Comparison of ENCODE assay signal across 30 mouse cellular contexts in the genomic region with DNA sequence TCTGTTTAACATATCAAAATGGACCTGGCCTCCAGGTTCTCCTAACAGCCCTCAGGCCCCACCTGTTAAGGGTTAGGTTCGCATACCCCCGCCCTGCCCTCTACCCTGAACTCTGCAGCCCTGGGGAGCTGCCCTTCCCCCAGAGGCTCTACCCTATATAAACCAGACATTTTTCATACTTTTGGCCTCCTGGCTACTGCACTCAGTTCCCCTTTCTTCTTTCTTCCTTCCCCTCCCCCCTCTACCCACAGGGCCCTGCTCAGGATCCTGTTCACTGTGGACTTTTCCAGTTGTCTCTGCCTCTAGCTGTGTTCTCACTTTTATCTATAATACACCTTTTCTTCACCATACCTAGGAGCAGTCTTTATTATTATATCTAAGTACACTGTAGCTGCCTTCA.
DNase-seq lines count a peak whose midpoint lies in the region; ATAC-seq and TF ChIP-seq lines count a peak whose summit lies in the region.
"Had no signal": no experiment of that assay in that cellular context is flagged by ENCODE, and none has a peak within 500 bp of the region (broad histone marks: within the 10 kb centered on the region; RNA-seq: fewer than 3 reads in every experiment).

No protein-coding gene starts in this region.

- peak; percentile 13 to 29 for DNase-seq in spleen, postnatal 36 days (ENCODE audit: low spot score in 2 of 2)
- DNase-seq in spleen, postnatal 10 days (ENCODE audit: low spot score in 2 of 2): no peak
- DNase-seq in R1 (ENCODE audit: low read depth, low spot score): peak; percentile 7
- DNase-seq in liver, postnatal 0 days: no peak
- no peak for DNase-seq in hindbrain, embryonic 14.5 days (ENCODE audit: low spot score)
- DNase-seq: adrenal gland, adult 8-10 months; cerebellum, adult 11-12 months; cerebellum, postnatal 14 days; embryo, embryonic 11 days; heart, adult 18-20 months; heart, postnatal 14 days; kidney, adult 18-20 months; lung, adult 18-20 months; lung, postnatal 10 days; right cerebral cortex, postnatal 14 days; thymus, postnatal 36 days had no signal

- no peaks in the 10 kb centered on the region for H3K4me1 ChIP-seq in liver, postnatal 0 days (ENCODE audit: insufficient read depth)
- H3K4me1 ChIP-seq in midbrain, embryonic 16.5 days (ENCODE audit: control insufficient read depth, insufficient read depth, low read length): no peaks in the 10 kb centered on the region
- H3K4me1 ChIP-seq in hindbrain, embryonic 14.5 days (replicated peaks; ENCODE audit: control insufficient read depth, insufficient read depth, low read length): no peaks in the 10 kb centered on the region
- H3K4me1 ChIP-seq: forebrain, embryonic 15.5 days; hindbrain, embryonic 13.5 days; midbrain, embryonic 12.5 days; stomach, embryonic 15.5 days had no signal

- no peak for TF ChIP-seq EP300 in liver, postnatal 0 days (IDR thresholded peaks at IDR 0.05; ENCODE audit: low read depth)

- H3K4me2 ChIP-seq in liver, postnatal 0 days (ENCODE audit: low read depth, low read length): no peak overlapping the region
- H3K4me2 ChIP-seq in midbrain, embryonic 16.5 days (ENCODE audit: low read length): no peak overlapping the region
- no peak overlapping the region for H3K4me2 ChIP-seq in hindbrain, embryonic 14.5 days (replicated peaks)
- H3K4me2 ChIP-seq: embryonic facial prominence, embryonic 15.5 days; forebrain, embryonic 15.5 days; heart, embryonic 12.5 days; hindbrain, embryonic 13.5 days; limb, embryonic 12.5 days; liver, embryonic 11.5 days; midbrain, embryonic 12.5 days; stomach, embryonic 15.5 days had no signal

- H3K27ac ChIP-seq in liver, postnatal 0 days (ENCODE audit: low read depth): no peak overlapping the region
- H3K27ac ChIP-seq in midbrain, embryonic 16.5 days (ENCODE audit: low read length): no peak overlapping the region
- no peak overlapping the region for H3K27ac ChIP-seq in hindbrain, embryonic 14.5 days
- H3K27ac ChIP-seq: embryonic facial prominence, embryonic 15.5 days; forebrain, embryonic 15.5 days; hindbrain, embryonic 13.5 days; kidney, postnatal 0 days; limb, embryonic 12.5 days; midbrain, embryonic 12.5 days; stomach, embryonic 15.5 days had no signal

- H3K9me3 ChIP-seq in liver, postnatal 0 days (ENCODE audit: low read length): no peaks in the 10 kb centered on the region
- no peaks in the 10 kb centered on the region for H3K9me3 ChIP-seq in midbrain, embryonic 16.5 days (replicated peaks; ENCODE audit: control insufficient read depth, low read length, poor library complexity, severe bottlenecking)
- no peaks in the 10 kb centered on the region for H3K9me3 ChIP-seq in hindbrain, embryonic 14.5 days (ENCODE audit: control insufficient read depth, low read length)
- H3K9me3 ChIP-seq: embryonic facial prominence, embryonic 15.5 days; forebrain, embryonic 15.5 days; heart, embryonic 12.5 days; hindbrain, embryonic 13.5 days; limb, embryonic 12.5 days; midbrain, embryonic 12.5 days; stomach, embryonic 15.5 days had no signal

- no peak overlapping the region for H3K9ac ChIP-seq in liver, postnatal 0 days (replicated peaks)
- H3K9ac ChIP-seq in midbrain, embryonic 16.5 days (ENCODE audit: low read depth, low read length): no peak overlapping the region
- no peak overlapping the region for H3K9ac ChIP-seq in hindbrain, embryonic 14.5 days
- H3K9ac ChIP-seq: embryonic facial prominence, embryonic 15.5 days; forebrain, embryonic 15.5 days; heart, embryonic 12.5 days; hindbrain, embryonic 13.5 days; limb, embryonic 12.5 days; midbrain, embryonic 12.5 days; stomach, embryonic 15.5 days had no signal

- H3K36me3 ChIP-seq in liver, postnatal 0 days (replicated peaks; ENCODE audit: insufficient read depth, low read length): no peaks in the 10 kb centered on the region
- H3K36me3 ChIP-seq in midbrain, embryonic 16.5 days (ENCODE audit: control insufficient read depth, insufficient read depth, low read length): no peaks in the 10 kb centered on the region
- H3K36me3 ChIP-seq in hindbrain, embryonic 14.5 days (replicated peaks; ENCODE audit: control insufficient read depth, insufficient read depth): no peaks in the 10 kb centered on the region
- H3K36me3 ChIP-seq: embryonic facial prominence, embryonic 15.5 days; forebrain, embryonic 15.5 days; heart, embryonic 12.5 days; hindbrain, embryonic 13.5 days; limb, embryonic 12.5 days; midbrain, embryonic 12.5 days; stomach, embryonic 15.5 days had no signal

- no peak overlapping the region for H3K4me3 ChIP-seq in liver, postnatal 0 days (ENCODE audit: low read depth, low read length)
- no peak overlapping the region for H3K4me3 ChIP-seq in midbrain, embryonic 16.5 days (ENCODE audit: low read depth, low read length)
- H3K4me3 ChIP-seq in hindbrain, embryonic 14.5 days (replicated peaks; ENCODE audit: low read length): no peak overlapping the region
- H3K4me3 ChIP-seq: embryonic facial prominence, embryonic 15.5 days; forebrain, embryonic 15.5 days; heart, embryonic 12.5 days; hindbrain, embryonic 13.5 days; limb, embryonic 12.5 days; midbrain, embryonic 12.5 days; stomach, embryonic 15.5 days had no signal

- TF ChIP-seq CTCF in liver, postnatal 0 days (IDR thresholded peaks at IDR 0.05; ENCODE audit: low read depth): no peak

- H3K27me3 ChIP-seq in liver, postnatal 0 days (ENCODE audit: insufficient read depth, low read length): no peaks in the 10 kb centered on the region
- no peaks in the 10 kb centered on the region for H3K27me3 ChIP-seq in midbrain, embryonic 16.5 days (ENCODE audit: control insufficient read depth, insufficient read depth, low read depth, low read length)
- no peaks in the 10 kb centered on the region for H3K27me3 ChIP-seq in hindbrain, embryonic 14.5 days (ENCODE audit: control insufficient read depth, insufficient read depth, low read length)
- H3K27me3 ChIP-seq: embryonic facial prominence, embryonic 15.5 days; forebrain, embryonic 15.5 days; heart, embryonic 12.5 days; hindbrain, embryonic 13.5 days; limb, embryonic 12.5 days; midbrain, embryonic 12.5 days; Patski; stomach, embryonic 15.5 days had no signal

- 40% methylated on average over 2 of the region's 2 CpGs for WGBS in liver, postnatal 0 days (ENCODE audit: insufficient replicate concordance)
- 91% methylated on average over 2 of the region's 2 CpGs for WGBS in midbrain, embryonic 16.5 days
- WGBS in hindbrain, embryonic 14.5 days: 87% methylated on average over 2 of the region's 2 CpGs

- ATAC-seq in hematopoietic stem cell, adult 5-6 weeks (replicated peaks in 1 of 2; ENCODE audit: insufficient read depth in 1 of 2, low FRiP score in 2 of 2, low TSS enrichment in 1 of 2, low read depth in 1 of 2, poor library complexity in 2 of 2, severe bottlenecking in 2 of 2): peak; percentile 96 to 99
- no peak; the same call in 1 of the 2 replicates for ATAC-seq in liver, postnatal 0 days
- ATAC-seq in midbrain, embryonic 16.5 days: no peak
- no peak for ATAC-seq in hindbrain, embryonic 14.5 days (ENCODE audit: low FRiP score)
- ATAC-seq: activated CD4-positive, CD25-positive, alpha-beta regulatory T cell, adult 4 months; forebrain, embryonic 15.5 days; inflammation-experienced regulatory T-cells, adult 6 months; Patski had no signal

Comparison
In these comparisons a context has a peak if more than half of its experiments do, and no peak if none do; other contexts are left out.
1. DNase-seq: peak in spleen, postnatal 36 days (2 of 2) and R1 (single experiment); none in spleen, postnatal 10 days (0 of 2), liver, postnatal 0 days (single experiment) and hindbrain, embryonic 14.5 days (single experiment).
2. ATAC-seq: peak in hematopoietic stem cell, adult 5-6 weeks (2 of 2); none in liver, postnatal 0 days (single experiment), midbrain, embryonic 16.5 days (single experiment) and hindbrain, embryonic 14.5 days (single experiment).